Mouse (Mus musculus) myocyte (in vitro differentiated cells): ENCODE data around the gene Rbm46. TPM values are rescaled to one million over a fixed set of nuclear protein-coding genes. Genes with fewer than 3 reads are reported as not detected.

Experiments
- H3K27me3 ChIP-seq: one replicate; pipeline ENCODE4 v1.6.1; 2011; ENCODE audit not compliant: control insufficient read depth, insufficient read depth, insufficient read length
- H3K36me3 ChIP-seq: one replicate; pipeline ENCODE4 v1.6.1; 2011; ENCODE audit not compliant: control insufficient read depth, insufficient read depth
- H3K4me2 ChIP-seq: one replicate; pipeline ENCODE4 v1.6.1; 2011; ENCODE audit warnings: low read depth, control low read depth
- H3K4me3 ChIP-seq: one replicate; pipeline ENCODE4 v1.5.1; 2011; ENCODE audit warnings: mild to moderate bottlenecking, control low read depth, moderate library complexity
- H3K79me2 ChIP-seq: one replicate; pipeline ENCODE4 v1.6.1; 2011; ENCODE audit not compliant: control insufficient read depth, insufficient read depth
- H3ac ChIP-seq: one replicate; pipeline ENCODE4 v1.6.1; 2011; ENCODE audit not compliant: control insufficient read depth, insufficient read length
- CEBPB ChIP-seq: IDR thresholded peaks from 2 replicates; pipeline ENCODE4 v1.6.1; 2011; ENCODE audit warnings: mild to moderate bottlenecking, moderate library complexity; ENCODE audit not compliant: poor library complexity, insufficient read depth, severe bottlenecking
- E2F4 ChIP-seq: IDR thresholded peaks from one replicate; pipeline ENCODE4 v1.6.1; 2011; ENCODE audit warnings: mild to moderate bottlenecking, control low read depth, moderate library complexity; ENCODE audit not compliant: insufficient read depth
- MAX ChIP-seq: IDR thresholded peaks from one replicate; pipeline ENCODE4 v1.6.1; 2011; ENCODE audit warnings: low read depth, mild to moderate bottlenecking, control low read depth
- MYOD1 ChIP-seq, 3 experiments: IDR thresholded peaks; one replicate each; pipeline ENCODE4 v1.6.1; 2011; ENCODE audit warnings: control low read depth in 2 of 3, low read depth in 2 of 3, mild to moderate bottlenecking in 2 of 3, moderate library complexity in 1 of 3; ENCODE audit not compliant: insufficient read length in 2 of 3, control insufficient read depth in 1 of 3
- MYOG ChIP-seq, 3 experiments: IDR thresholded peaks; one replicate each; pipeline ENCODE4 v1.6.1; 2011; ENCODE audit warnings: control low read depth in 2 of 3, low read depth in 2 of 3, mild to moderate bottlenecking in 2 of 3; ENCODE audit not compliant: insufficient read length in 2 of 3, control insufficient read depth in 1 of 3, insufficient read depth in 1 of 3
- POLR2A ChIP-seq: IDR thresholded peaks from one replicate; pipeline ENCODE4 v1.6.1; 2011; ENCODE audit warnings: low read depth, mild to moderate bottlenecking, control low read depth, moderate library complexity; ENCODE audit not compliant: insufficient read length
- POLR2AphosphoS2 ChIP-seq: IDR thresholded peaks from one replicate; pipeline ENCODE4 v1.6.1; 2011; ENCODE audit warnings: low read depth, control low read depth; ENCODE audit not compliant: insufficient read length
- REST ChIP-seq: IDR thresholded peaks from one replicate; pipeline ENCODE4 v1.6.1; 2011; ENCODE audit warnings: mild to moderate bottlenecking, control low read depth, moderate library complexity; ENCODE audit not compliant: insufficient read depth, insufficient read length
- SRF ChIP-seq: IDR thresholded peaks from one replicate; pipeline ENCODE4 v1.6.1; 2011; ENCODE audit warnings: low read depth; ENCODE audit not compliant: control insufficient read depth, insufficient read length
- TCF12 ChIP-seq: IDR thresholded peaks from one replicate; pipeline ENCODE4 v1.6.1; 2011; ENCODE audit warnings: mild to moderate bottlenecking, control low read depth; ENCODE audit not compliant: poor library complexity, insufficient read depth, severe bottlenecking
- TCF3 ChIP-seq: IDR thresholded peaks from one replicate; pipeline ENCODE4 v1.6.1; 2011; ENCODE audit warnings: low read depth, control low read depth; ENCODE audit not compliant: insufficient read length
- USF1 ChIP-seq: IDR thresholded peaks from one replicate; pipeline ENCODE4 v1.6.1; 2011; ENCODE audit warnings: low read depth, mild to moderate bottlenecking, control low read depth, moderate library complexity
- polyA plus RNA-seq: library from polyadenylated mRNA; unstranded; fragments of >200 nt; fragmentation: generic; extraction: Trizol; gene quantifications from one replicate; pipeline ENCODE4 v1.2.1, GENCODE M21; 2012; ENCODE audit warnings: missing spikeins

The Rbm46 gene
- not detected for polyA plus RNA-seq

GRCm38 (mm10) chr3:82876372-82876739 lies at the start of gene Rbm46:
Rbm46 (minus strand) TSS chr3:82876483.
- H3K79me2 ChIP-seq: no peaks in the 10 kb centered on the region
- TF ChIP-seq TCF12 (no peak), MYOD1 (IDR thresholded peaks at IDR 0.05; ENCODE audit: control insufficient read depth in 1 of 3, insufficient read length in 2 of 3, low read depth in 2 of 3) (no peak), CEBPB (no peak), SRF (no peak), MAX (no peak), E2F4 (no peak)
- H3K4me2 ChIP-seq: no peak within 1 kb of the TSS
- no peak within 1 kb of the TSS for H3ac ChIP-seq
- no peak within 1 kb of the TSS for H3K4me3 ChIP-seq
- H3K36me3 ChIP-seq: no peaks in the 10 kb centered on the region
- no peaks in the 10 kb centered on the region for H3K27me3 ChIP-seq

GRCm38 (mm10) chr3:82915632-82916031 lies 39.3 kb upstream of the Rbm46 start:
- no peak overlapping the region for H3K4me2 ChIP-seq
- no peak for TF ChIP-seq USF1
- no peak for TF ChIP-seq MYOG (IDR thresholded peaks at IDR 0.05; ENCODE audit: control insufficient read depth in 1 of 3, insufficient read depth in 1 of 3, insufficient read length in 2 of 3, low read depth in 2 of 3)
- TF ChIP-seq CEBPB: no peak
- TF ChIP-seq TCF3: no peak
- no peak for TF ChIP-seq MAX
- no peak for TF ChIP-seq POLR2A
- no peak for TF ChIP-seq MYOD1 (IDR thresholded peaks at IDR 0.05; ENCODE audit: control insufficient read depth in 1 of 3, insufficient read length in 2 of 3, low read depth in 2 of 3)
- TF ChIP-seq SRF: no peak
- no peak for TF ChIP-seq E2F4
- TF ChIP-seq TCF12: no peak
- H3K79me2 ChIP-seq: no peaks in the 10 kb centered on the region
- no peaks in the 10 kb centered on the region for H3K36me3 ChIP-seq
- no peaks in the 10 kb centered on the region for H3K27me3 ChIP-seq
- no peak overlapping the region for H3K4me3 ChIP-seq
- H3ac ChIP-seq: no peak overlapping the region

GRCm38 (mm10) chr3:82908671-82909070 lies 32.4 kb upstream of the Rbm46 start:
- TF ChIP-seq CEBPB (no peak), TCF12 (no peak), POLR2AphosphoS2 (no peak), USF1 (no peak), E2F4 (no peak), MYOG (IDR thresholded peaks at IDR 0.05; ENCODE audit: control insufficient read depth in 1 of 3, insufficient read depth in 1 of 3, insufficient read length in 2 of 3, low read depth in 2 of 3) (no peak), MAX (no peak), POLR2A (no peak), SRF (no peak), TCF3 (no peak), MYOD1 (IDR thresholded peaks at IDR 0.05; ENCODE audit: control insufficient read depth in 1 of 3, insufficient read length in 2 of 3, low read depth in 2 of 3) (no peak), REST (no peak)
- Histone ChIP-seq H3K4me3 (no peak overlapping the region), H3ac (no peak overlapping the region), H3K36me3 (no peaks in the 10 kb centered on the region), H3K79me2 (no peaks in the 10 kb centered on the region), H3K4me2 (no peak overlapping the region), H3K27me3 (peaks cover 2% of the 10 kb centered on the region)

GRCm38 (mm10) chr3:82904211-82904908 lies 28.1 kb upstream of the Rbm46 start:
- no peak overlapping the region for H3ac ChIP-seq
- H3K27me3 ChIP-seq: peaks cover 12% of the 10 kb centered on the region
- H3K4me3 ChIP-seq: no peak overlapping the region
- no peaks in the 10 kb centered on the region for H3K79me2 ChIP-seq
- no peaks in the 10 kb centered on the region for H3K36me3 ChIP-seq
- TF ChIP-seq SRF: no peak
- TF ChIP-seq TCF3: no peak
- TF ChIP-seq CEBPB: no peak
- TF ChIP-seq POLR2A: no peak
- no peak for TF ChIP-seq REST
- no peak for TF ChIP-seq E2F4
- no peak for TF ChIP-seq MYOD1 (IDR thresholded peaks at IDR 0.05; ENCODE audit: control insufficient read depth in 1 of 3, insufficient read length in 2 of 3, low read depth in 2 of 3)
- no peak for TF ChIP-seq MYOG (IDR thresholded peaks at IDR 0.05; ENCODE audit: control insufficient read depth in 1 of 3, insufficient read depth in 1 of 3, insufficient read length in 2 of 3, low read depth in 2 of 3)
- TF ChIP-seq POLR2AphosphoS2: no peak
- TF ChIP-seq TCF12: no peak
- no peak for TF ChIP-seq USF1
- TF ChIP-seq MAX: no peak
- no peak overlapping the region for H3K4me2 ChIP-seq
